Mouse (Mus musculus): ENCODE data around the gene Mog. TPM values are rescaled to one million over a fixed set of nuclear protein-coding genes. Genes with fewer than 3 reads are reported as not detected.

Mog gene
- polyA plus RNA-seq (2017; shearing (Covaris generic)): not detected

GRCm38 (mm10) chr17:37022628-37023576, at the start of gene Mog:
Gene Mog (minus strand): TSS chr17:37023398.

GRCm38 (mm10) chr17:37045611-37046311, 22.6 kb upstream of the Mog start, which contains the start of gene Gabbr1:
Gene Gabbr1 (plus strand): TSS chr17:37045966.

GRCm38 (mm10) chr17:37000863-37001262, 22.3 kb downstream of the Mog start, which contains the start of gene Zfp57:
Gene Zfp57 (plus strand): TSS chr17:37001163.

GRCm38 (mm10) chr17:36989437-36989836, 33.8 kb downstream of the Mog start, which contains the start of gene H2-M5:
Gene H2-M5 (minus strand): TSS chr17:36989537.

GRCm38 (mm10) chr17:36981221-36981813, 41.9 kb downstream of the Mog start, which contains the start of gene 2410137M14Rik:
Gene 2410137M14Rik (minus strand): TSS chr17:36981237.

Other genes starting within 250 kb of the Mog start
- gene H2-M10.6, start 211.2 kb downstream of the Mog start, polyA plus RNA-seq (2017; shearing (Covaris generic)): not detected
- 160 TPM for gene Trim26, start 186.3 kb downstream of the Mog start, polyA plus RNA-seq (2017; shearing (Covaris generic))
- 0.33 TPM for gene Trim15, start 156.2 kb downstream of the Mog start, polyA plus RNA-seq (2017; shearing (Covaris generic))
- 0.55 TPM for gene Trim10, start 153.8 kb downstream of the Mog start, polyA plus RNA-seq (2017; shearing (Covaris generic))
- not detected for gene Trim40, start 133.3 kb downstream of the Mog start, polyA plus RNA-seq (2017; shearing (Covaris generic))
- gene Trim31, start 125.3 kb downstream of the Mog start, polyA plus RNA-seq (2017; shearing (Covaris generic)): not detected
- gene Rnf39, start 80.5 kb downstream of the Mog start, polyA plus RNA-seq (2017; shearing (Covaris generic)): 0.49 TPM
- 173 TPM for gene Ppp1r11, start 71.7 kb downstream of the Mog start, polyA plus RNA-seq (2017; shearing (Covaris generic))
- 93.5 TPM for gene Znrd1, start 64.8 kb downstream of the Mog start, polyA plus RNA-seq (2017; shearing (Covaris generic))
- 5.4 TPM for gene Znrd1as, start 64.8 kb downstream of the Mog start, polyA plus RNA-seq (2017; shearing (Covaris generic))
- gene 2410137M14Rik, start 42.2 kb downstream of the Mog start, polyA plus RNA-seq (2017; shearing (Covaris generic)): not detected
- gene H2-M5, start 33.9 kb downstream of the Mog start, polyA plus RNA-seq (2017; shearing (Covaris generic)): 0.54 TPM
- not detected for gene Zfp57, start 22.2 kb downstream of the Mog start, polyA plus RNA-seq (2017; shearing (Covaris generic))
- gene Gabbr1, start 22.6 kb upstream of the Mog start, polyA plus RNA-seq (2017; shearing (Covaris generic)): 10.6 TPM
- not detected for gene Olfr90, start 65.1 kb upstream of the Mog start, polyA plus RNA-seq (2017; shearing (Covaris generic))
- not detected for gene Olfr91, start 74.9 kb upstream of the Mog start, polyA plus RNA-seq (2017; shearing (Covaris generic))
- gene Olfr92, start 96.7 kb upstream of the Mog start, polyA plus RNA-seq (2017; shearing (Covaris generic)): not detected
- not detected for gene Olfr93, start 138.1 kb upstream of the Mog start, polyA plus RNA-seq (2017; shearing (Covaris generic))
- gene Ubd, start 170.5 kb upstream of the Mog start, polyA plus RNA-seq (2017; shearing (Covaris generic)): 0.95 TPM
- gene Olfr94, start 177.6 kb upstream of the Mog start, polyA plus RNA-seq (2017; shearing (Covaris generic)): not detected
- not detected for gene Olfr95, start 189.7 kb upstream of the Mog start, polyA plus RNA-seq (2017; shearing (Covaris generic))
- gene Olfr96, start 196.7 kb upstream of the Mog start, polyA plus RNA-seq (2017; shearing (Covaris generic)): not detected
- not detected for gene Olfr97, start 213.9 kb upstream of the Mog start, polyA plus RNA-seq (2017; shearing (Covaris generic))
- gene Olfr98, start 240.4 kb upstream of the Mog start, polyA plus RNA-seq (2017; shearing (Covaris generic)): not detected
- gene H2-M3, start 246.8 kb upstream of the Mog start, polyA plus RNA-seq (2017; shearing (Covaris generic)): 143 TPM